Mouse (Mus musculus) liver, embryonic 14.5 days (tissue): ENCODE data around the gene Olfr1314.

Experiments used
- CTCF ChIP-seq: IDR thresholded peaks from 2 replicates; pipeline ENCODE4 v1.5.1; 2016; ENCODE audit warnings: antibody characterized with exemption, low read depth, control low read depth
- EP300 ChIP-seq: IDR thresholded peaks from 2 replicates; pipeline ENCODE4 v1.6.1; 2016; ENCODE audit warnings: antibody characterized with exemption, low read depth

GRCm38 (mm10) chr2:112115340-112115739 is 18.8 kb upstream of the Olfr1314 start, which contains the start of gene Olfr1315-ps1:
- TF ChIP-seq EP300 (no peak), CTCF (no peak)
